Mouse (Mus musculus): ENCODE measurements around the gene Gm2a. TPM values are rescaled to one million over a fixed set of nuclear protein-coding genes. Genes with fewer than 3 reads are reported as not detected.

The Gm2a gene
- polyA plus RNA-seq, 1 experiment from 2014 or later = 51.9 TPM

- in situ Hi-C loops (cut with MboI; ENCODE audit: low pct_unique_long_range_greater_than_20kb) = no loop called here
- ChIA-PET CTCF (no interaction called here), POLR2A (no interaction called here)
- no peak for ATAC-seq
- no peaks in the 10 kb centered on the region for H3K27me3 ChIP-seq
- no peak for DNase-seq (ENCODE audit: low read depth, low spot score)
- no peak for TF ChIP-seq CTCF (IDR thresholded peaks at IDR 0.05)
These were observed 33.3 kb downstream of the Gm2a start for GRCm38 (mm10) chr11:55131077-55131742.

- in situ Hi-C loops (cut with MboI; ENCODE audit: low pct_unique_long_range_greater_than_20kb) = no loop called here
- ATAC-seq (no peak), DNase-seq (ENCODE audit: low read depth, low spot score) (no peak)
- no peaks in the 10 kb centered on the region for H3K27me3 ChIP-seq
- CTCF ChIA-PET = no interaction called here
- TF ChIP-seq CTCF (IDR thresholded peaks at IDR 0.05) = no peak
- POLR2A ChIA-PET = interaction anchor here (1.0 kb wide), 1 partner anchor 11 kb away, joined by 3 read pairs; no protein-coding TSS in a partner anchor
These were observed 34.0 kb downstream of the Gm2a start for GRCm38 (mm10) chr11:55131946-55132345.

GRCm38 (mm10) chr11:55133204-55133603 lies 35.3 kb downstream of the Gm2a start:
- H3K27me3 ChIP-seq = no peaks in the 10 kb centered on the region
- in situ Hi-C loops (cut with MboI; ENCODE audit: low pct_unique_long_range_greater_than_20kb) = no loop called here
- DNase-seq (ENCODE audit: low read depth, low spot score) = no peak
- ChIA-PET POLR2A (no interaction called here), CTCF (no interaction called here)
- no peak for ATAC-seq
- no peak for TF ChIP-seq CTCF (IDR thresholded peaks at IDR 0.05)

- TF ChIP-seq CTCF (IDR thresholded peaks at IDR 0.05) = no peak
- POLR2A ChIA-PET = no interaction called here
- in situ Hi-C loops (cut with MboI; ENCODE audit: low pct_unique_long_range_greater_than_20kb) = no loop called here
- DNase-seq (ENCODE audit: low read depth, low spot score) (no peak), ATAC-seq (peak; percentile 51)
- CTCF ChIA-PET = no interaction called here
- H3K27me3 ChIP-seq = no peaks in the 10 kb centered on the region
These were observed 36.5 kb downstream of the Gm2a start for GRCm38 (mm10) chr11:55134407-55134806.

GRCm38 (mm10) chr11:55134871-55135270 lies 37.0 kb downstream of the Gm2a start:
- H3K27me3 ChIP-seq = no peaks in the 10 kb centered on the region
- DNase-seq (ENCODE audit: low read depth, low spot score) (no peak), ATAC-seq (peak; percentile 31)
- TF ChIP-seq CTCF (IDR thresholded peaks at IDR 0.05) = no peak
- ChIA-PET POLR2A (no interaction called here), CTCF (no interaction called here)
- in situ Hi-C loops (cut with MboI; ENCODE audit: low pct_unique_long_range_greater_than_20kb) = no loop called here

- H3K27me3 ChIP-seq = no peaks in the 10 kb centered on the region
- in situ Hi-C loops (cut with MboI; ENCODE audit: low pct_unique_long_range_greater_than_20kb) = no loop called here
- ATAC-seq (no peak), DNase-seq (ENCODE audit: low read depth, low spot score) (no peak)
- POLR2A ChIA-PET = no interaction called here
- TF ChIP-seq CTCF (IDR thresholded peaks at IDR 0.05) = no peak
- CTCF ChIA-PET = no interaction called here
These were observed 39.0 kb downstream of the Gm2a start for GRCm38 (mm10) chr11:55136770-55137547.

GRCm38 (mm10) chr11:55137646-55138045 lies 39.7 kb downstream of the Gm2a start:
- in situ Hi-C loops (cut with MboI; ENCODE audit: low pct_unique_long_range_greater_than_20kb) = no loop called here

GRCm38 (mm10) chr11:55141502-55141901 lies 43.6 kb downstream of the Gm2a start:
- in situ Hi-C loops (cut with MboI; ENCODE audit: low pct_unique_long_range_greater_than_20kb) = no loop called here
- no peaks in the 10 kb centered on the region for H3K27me3 ChIP-seq
- CTCF ChIA-PET = no interaction called here
- no peak for DNase-seq (ENCODE audit: low read depth, low spot score)
- ATAC-seq = no peak
- POLR2A ChIA-PET = no interaction called here
- TF ChIP-seq CTCF (IDR thresholded peaks at IDR 0.05) = no peak

More at GRCm38 (mm10) chr11:55137646-55138045, 39.7 kb downstream of the Gm2a start:
- no peaks in the 10 kb centered on the region for H3K27me3 ChIP-seq
- no peak for TF ChIP-seq CTCF (IDR thresholded peaks at IDR 0.05)
- ChIA-PET CTCF (interaction anchor here (1.0 kb wide), 1 partner anchor 9 kb away, joined by 3 read pairs; no protein-coding TSS in a partner anchor), POLR2A (no interaction called here)
- ATAC-seq (no peak), DNase-seq (ENCODE audit: low read depth, low spot score) (no peak)

- POLR2A ChIA-PET = no interaction called here
- TF ChIP-seq CTCF (IDR thresholded peaks at IDR 0.05) = no peak
- in situ Hi-C loops (cut with MboI; ENCODE audit: low pct_unique_long_range_greater_than_20kb) = no loop called here
- CTCF ChIA-PET = no interaction called here
- ATAC-seq (no peak), DNase-seq (ENCODE audit: low read depth, low spot score) (no peak)
- no peaks in the 10 kb centered on the region for H3K27me3 ChIP-seq
These were observed 46.1 kb downstream of the Gm2a start for GRCm38 (mm10) chr11:55144011-55144410.

GRCm38 (mm10) chr11:55146855-55147254 lies 48.9 kb downstream of the Gm2a start:
- H3K27me3 ChIP-seq = no peaks in the 10 kb centered on the region
- in situ Hi-C loops (cut with MboI; ENCODE audit: low pct_unique_long_range_greater_than_20kb) = no loop called here
- ChIA-PET CTCF (interaction anchor here (2.0 kb wide), 1 partner anchor 60 kb away, joined by 5 read pairs; no protein-coding TSS in a partner anchor), POLR2A (interaction anchor here (0.7 kb wide), 1 partner anchor 162 kb away, joined by 3 read pairs; no protein-coding TSS in a partner anchor)
- ATAC-seq (no peak), DNase-seq (ENCODE audit: low read depth, low spot score) (no peak)
- TF ChIP-seq CTCF (IDR thresholded peaks at IDR 0.05) = no peak

GRCm38 (mm10) chr11:55147423-55147822 lies 49.5 kb downstream of the Gm2a start:
- ChIA-PET CTCF (interaction anchor here (1.4 to 2.0 kb wide), 2 partner anchors 11 to 60 kb away, joined by 3 to 5 read pairs; no protein-coding TSS in a partner anchor), POLR2A (no interaction called here)
- ATAC-seq (no peak), DNase-seq (ENCODE audit: low read depth, low spot score) (no peak)
- in situ Hi-C loops (cut with MboI; ENCODE audit: low pct_unique_long_range_greater_than_20kb) = no loop called here
- no peak for TF ChIP-seq CTCF (IDR thresholded peaks at IDR 0.05)
- no peaks in the 10 kb centered on the region for H3K27me3 ChIP-seq

Data from Patski (cell line).